Mouse (Mus musculus): Measurements from ENCODE around the gene Shank2. TPM values are rescaled to one million over a fixed set of nuclear protein-coding genes. Genes with fewer than 3 reads are reported as not detected.

The Shank2 gene
- total RNA-seq, 2 experiments from 2014 or later: 0.08 to 0.14 TPM

DNA sequence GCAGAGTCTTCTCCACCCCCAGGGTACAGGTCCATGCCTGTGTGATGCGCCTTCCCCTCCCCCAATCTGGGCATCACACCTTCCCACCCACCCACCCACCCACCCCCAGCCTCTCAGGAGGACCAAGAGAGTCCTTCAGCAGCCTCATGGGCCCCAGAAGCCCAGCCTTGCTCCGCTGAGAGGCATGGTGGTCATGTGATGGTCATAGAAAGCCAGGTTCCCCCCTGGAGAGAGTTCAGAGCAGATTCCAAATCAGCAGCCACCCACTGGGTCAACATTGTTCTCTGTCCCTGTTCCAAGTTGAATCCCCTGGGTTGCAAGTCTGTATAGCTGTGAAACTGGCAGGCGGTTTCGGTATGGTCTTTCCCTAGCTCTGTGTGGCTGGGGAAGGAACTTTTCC is 284.2 kb downstream of the Shank2 start:
- intact Hi-C loops (cut with DNase I): no loop called here
- DNase-seq: no peak
- Histone ChIP-seq H3K27ac (no peak overlapping the region), H3K4me3 (no peak overlapping the region)
- no peak for TF ChIP-seq CTCF (IDR thresholded peaks at IDR 0.05)

GRCm38 (mm10) chr7:144287991-144288390 is 286.3 kb downstream of the Shank2 start:
- intact Hi-C loops (cut with DNase I): no loop called here
- no peak for DNase-seq

DNA sequence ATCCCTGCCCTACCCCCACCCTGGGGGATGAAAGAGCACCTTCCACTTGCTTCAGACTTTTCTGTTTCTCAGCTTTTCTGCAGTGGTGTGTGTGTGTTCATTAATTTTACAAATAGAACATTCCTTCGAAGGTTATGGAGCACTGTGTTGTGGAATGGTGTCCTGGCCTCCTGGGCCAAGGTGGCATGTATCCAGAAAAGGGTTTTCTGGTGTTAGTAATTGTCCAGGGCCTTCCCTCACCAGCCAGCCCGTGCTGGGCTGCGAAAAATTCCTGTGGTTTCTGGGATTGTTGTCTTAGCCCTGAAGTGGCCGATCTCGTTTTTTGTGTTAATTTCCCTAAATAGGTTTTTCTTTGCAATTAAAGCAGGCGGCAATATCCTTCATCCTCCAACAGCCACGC is 289.8 kb downstream of the Shank2 start:
- no peak for TF ChIP-seq CTCF (IDR thresholded peaks at IDR 0.05)
- no peak overlapping the region for H3K27ac ChIP-seq
- intact Hi-C loops (cut with DNase I): no loop called here
- no peak for DNase-seq
- no peak overlapping the region for H3K4me3 ChIP-seq

More at GRCm38 (mm10) chr7:144287991-144288390, 286.3 kb downstream of the Shank2 start:
- TF ChIP-seq CTCF (IDR thresholded peaks at IDR 0.05): no peak
- Histone ChIP-seq H3K27ac (no peak overlapping the region), H3K4me3 (no peak overlapping the region)

DNA sequence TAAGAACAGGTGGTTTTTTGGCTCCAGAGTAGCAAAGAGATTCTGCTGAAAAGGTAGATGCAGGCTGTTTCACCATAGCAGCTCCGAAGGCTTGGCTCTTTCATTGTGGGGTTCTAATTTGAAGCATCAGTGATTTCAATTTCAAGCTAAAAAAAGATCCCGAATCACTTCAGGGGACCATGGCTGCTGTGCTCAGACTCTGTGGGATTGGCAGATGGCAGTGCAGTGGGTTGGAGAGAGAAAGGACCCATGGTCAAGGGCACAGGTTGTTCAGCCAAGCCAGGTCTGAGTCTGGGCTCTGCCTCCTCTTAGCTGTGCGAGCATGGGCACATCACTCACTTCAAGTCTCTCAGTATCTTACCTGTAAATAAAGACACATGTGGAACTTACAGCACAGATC is 291.9 kb downstream of the Shank2 start:
- Histone ChIP-seq H3K27ac (no peak overlapping the region), H3K4me3 (no peak overlapping the region)
- TF ChIP-seq CTCF (IDR thresholded peaks at IDR 0.05): no peak
- intact Hi-C loops (cut with DNase I): no loop called here
- no peak for DNase-seq

DNA sequence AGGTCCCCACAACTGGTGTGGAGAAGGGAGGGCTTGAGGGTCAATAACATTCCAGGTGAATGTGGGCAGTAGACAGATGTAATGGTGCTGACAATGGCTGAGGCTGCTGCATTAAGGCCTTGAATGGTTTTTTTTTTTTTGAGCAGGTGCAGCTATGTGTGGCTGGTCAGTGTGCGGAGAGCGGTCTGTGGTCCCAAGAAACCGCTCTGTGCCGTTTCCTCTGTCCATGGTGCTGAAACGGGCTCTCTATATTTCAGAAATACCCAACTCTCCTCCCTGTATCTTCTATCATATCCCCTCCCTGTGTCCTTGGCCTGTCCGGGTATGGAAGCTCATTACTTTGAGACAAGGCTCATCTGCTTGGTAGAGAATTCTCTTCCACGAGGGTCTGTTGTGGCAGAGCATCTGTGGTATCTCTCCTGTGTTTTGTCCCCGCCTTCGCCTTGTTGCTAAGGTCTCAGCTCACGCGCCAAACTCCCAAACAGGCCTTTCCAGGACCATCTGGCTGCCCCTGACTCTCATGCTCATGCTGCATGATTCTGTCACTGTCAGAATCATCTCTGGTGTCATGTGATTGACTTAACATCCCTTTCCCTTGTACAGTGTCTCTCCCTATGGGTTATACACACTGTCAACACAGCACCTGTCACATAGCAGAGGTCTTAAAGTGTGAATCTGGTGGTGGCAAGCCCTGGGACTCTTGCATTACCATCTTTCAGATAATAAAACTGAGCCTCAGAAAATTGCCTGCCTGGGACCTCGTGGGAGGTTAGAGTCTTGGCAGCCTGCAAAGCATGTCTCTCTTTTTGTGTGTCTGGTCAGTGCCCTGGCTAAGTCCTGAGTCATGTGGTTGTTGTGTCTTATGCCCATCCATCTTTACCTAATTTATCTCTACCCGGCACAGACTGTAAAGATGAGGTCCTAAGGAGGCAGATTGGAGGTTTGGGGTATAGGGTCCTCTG is 292.8 kb downstream of the Shank2 start:
- DNase-seq: no peak
- Histone ChIP-seq H3K4me3 (no peak overlapping the region), H3K27ac (no peak overlapping the region)
- no peak for TF ChIP-seq CTCF (IDR thresholded peaks at IDR 0.05)
- intact Hi-C loops (cut with DNase I): no loop called here

DNA sequence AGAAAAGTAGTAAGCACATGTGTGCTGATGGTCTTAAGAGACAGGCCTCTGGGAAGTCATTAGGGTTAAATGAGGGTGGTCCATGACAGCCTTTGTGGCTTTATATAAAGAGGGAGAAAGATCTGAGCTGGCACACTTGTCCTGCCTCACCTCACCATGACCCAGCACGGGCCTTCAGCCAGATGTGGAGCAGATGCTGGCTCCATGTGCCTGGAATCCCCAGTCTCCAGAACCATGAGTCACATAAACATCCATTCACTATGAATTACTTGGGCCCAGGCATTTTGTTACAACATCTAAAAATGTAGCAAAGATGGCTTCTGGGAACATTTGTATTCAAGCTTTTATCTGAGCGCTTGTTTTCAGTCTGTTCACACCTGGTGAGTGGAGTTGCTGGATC is 297.6 kb downstream of the Shank2 start:
- H3K4me3 ChIP-seq: no peak overlapping the region
- no peak overlapping the region for H3K27ac ChIP-seq
- intact Hi-C loops (cut with DNase I): no loop called here
- TF ChIP-seq CTCF (IDR thresholded peaks at IDR 0.05): no peak
- DNase-seq: no peak

DNA sequence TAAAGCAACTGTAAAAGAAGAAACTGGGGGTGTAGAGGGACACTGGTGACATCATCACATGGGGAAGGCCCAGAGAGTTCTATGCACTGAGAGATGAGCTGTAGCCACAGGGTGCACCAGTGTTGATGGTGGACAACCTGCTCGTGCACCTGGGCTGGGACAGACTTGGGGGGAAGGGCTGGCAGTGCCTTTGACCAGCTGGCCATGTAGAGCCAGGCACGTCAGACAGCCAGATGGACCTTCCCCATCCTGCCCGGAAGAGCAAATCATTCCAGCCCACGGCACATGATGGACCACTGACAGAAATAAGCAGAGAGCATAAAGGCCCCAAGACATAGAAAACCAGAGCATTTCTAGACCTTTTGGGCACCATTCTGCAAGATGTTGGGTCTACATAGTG is 299.9 kb downstream of the Shank2 start:
- Histone ChIP-seq H3K4me3 (no peak overlapping the region), H3K27ac (no peak overlapping the region)
- no peak for DNase-seq
- intact Hi-C loops (cut with DNase I): no loop called here
- TF ChIP-seq CTCF (IDR thresholded peaks at IDR 0.05): no peak

GRCm38 (mm10) chr7:144302498-144302897 is 300.8 kb downstream of the Shank2 start:
- intact Hi-C loops (cut with DNase I): no loop called here
- no peak for DNase-seq
- H3K27ac ChIP-seq: no peak overlapping the region
- H3K4me3 ChIP-seq: no peak overlapping the region
- no peak for TF ChIP-seq CTCF (IDR thresholded peaks at IDR 0.05)

- intact Hi-C loops (cut with DNase I): no loop called here
- no peak for TF ChIP-seq CTCF (IDR thresholded peaks at IDR 0.05)
- no peak for DNase-seq
- no peak overlapping the region for H3K27ac ChIP-seq
- no peak overlapping the region for H3K4me3 ChIP-seq
Observed at GRCm38 (mm10) chr7:144307853-144308409, 306.2 kb downstream of the Shank2 start.

- H3K27ac ChIP-seq: no peak overlapping the region
- no peak overlapping the region for H3K4me3 ChIP-seq
- TF ChIP-seq CTCF (IDR thresholded peaks at IDR 0.05): no peak
- no peak for DNase-seq
- intact Hi-C loops (cut with DNase I): no loop called here
Observed at GRCm38 (mm10) chr7:144314438-144315105, 312.8 kb downstream of the Shank2 start.

- DNase-seq: no peak
- intact Hi-C loops (cut with DNase I): no loop called here
- no peak overlapping the region for H3K27ac ChIP-seq
- no peak overlapping the region for H3K4me3 ChIP-seq
- no peak for TF ChIP-seq CTCF (IDR thresholded peaks at IDR 0.05)
Observed at GRCm38 (mm10) chr7:144316224-144316623, 314.5 kb downstream of the Shank2 start.

GRCm38 (mm10) chr7:144316797-144317196 is 315.1 kb downstream of the Shank2 start:
- intact Hi-C loops (cut with DNase I): no loop called here
- no peak for DNase-seq
- TF ChIP-seq CTCF (IDR thresholded peaks at IDR 0.05): no peak

DNA sequence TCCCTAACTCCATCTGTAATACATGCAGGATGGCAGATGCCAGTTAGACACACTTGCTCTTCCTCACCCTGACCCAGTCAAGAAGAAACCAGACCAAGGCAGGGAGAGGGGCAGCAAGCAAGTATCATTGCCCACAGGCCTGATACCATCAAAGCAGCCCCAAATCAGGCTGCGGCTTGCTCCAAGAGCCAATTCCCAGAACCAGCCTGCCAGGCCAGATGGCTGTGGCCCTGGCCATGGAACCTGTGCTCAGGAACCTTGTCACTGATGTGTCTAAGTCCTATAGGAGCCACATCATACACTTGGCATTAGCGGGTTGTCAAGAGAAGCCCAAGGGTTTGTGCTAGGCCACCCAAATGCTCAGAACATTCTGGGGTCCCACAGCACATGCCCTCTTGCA is 322.3 kb downstream of the Shank2 start:
- Histone ChIP-seq H3K27ac (no peak overlapping the region), H3K4me3 (no peak overlapping the region)
- no peak for DNase-seq
- intact Hi-C loops (cut with DNase I): no loop called here
- no peak for TF ChIP-seq CTCF (IDR thresholded peaks at IDR 0.05)

More at GRCm38 (mm10) chr7:144316797-144317196, 315.1 kb downstream of the Shank2 start:
- H3K27ac ChIP-seq: no peak overlapping the region
- no peak overlapping the region for H3K4me3 ChIP-seq
